8 mouse cellular contexts compared by ENCODE assay signal in genomic region chr11:63691041-63691440, GRCm38 (mm10).
DNase-seq lines count a peak whose midpoint lies in the region; ATAC-seq and TF ChIP-seq lines count a peak whose summit lies in the region.

No protein-coding gene starts in this region.

- no peak for TF ChIP-seq CTCF in cerebellum, adult 2 months (IDR thresholded peaks at IDR 0.05; ENCODE audit: borderline replicate concordance, insufficient read depth, low read depth, low read length)
- TF ChIP-seq CTCF in layer of hippocampus, adult 2 months (conservative IDR thresholded peaks at IDR 0.05), result peak; percentile 73
- TF ChIP-seq CTCF in Patski (IDR thresholded peaks at IDR 0.05), result peak; percentile 55

- H3K4me1 ChIP-seq in cerebellum, adult 2 months (ENCODE audit: control insufficient read depth, insufficient read depth, low read length), result no peaks in the 10 kb centered on the region
- H3K4me1 ChIP-seq in limb, embryonic 12.5 days (replicated peaks), result peaks cover 21% of the 10 kb centered on the region
- H3K4me1 ChIP-seq in forebrain, embryonic 16.5 days (replicated peaks; ENCODE audit: control insufficient read depth, insufficient read depth, low read length), result no peaks in the 10 kb centered on the region

- peak; percentile 1 for DNase-seq in cerebellum, adult 11 months
- DNase-seq in cerebellum, adult 2 months, result no peak
- DNase-seq in layer of hippocampus, adult 2 months (ENCODE audit: low spot score in 2 of 2), result no peak
- no peak for DNase-seq in layer of hippocampus, postnatal 14 days (ENCODE audit: low spot score in 2 of 2)
- DNase-seq in Patski (ENCODE audit: low read depth, low spot score), result no peak
- no peak for DNase-seq in frontal cortex, postnatal 10 days (ENCODE audit: low spot score in 2 of 2)

- CTCF ChIA-PET in Patski (lab: Charles Lee), result no interaction called here

- H3K9ac ChIP-seq in limb, embryonic 12.5 days (replicated peaks), result no peak overlapping the region
- H3K9ac ChIP-seq in forebrain, embryonic 16.5 days (replicated peaks; ENCODE audit: low read depth, low read length), result no peak overlapping the region

- TF ChIP-seq POLR2A in cerebellum, adult 2 months (IDR thresholded peaks at IDR 0.05; ENCODE audit: borderline replicate concordance, insufficient read depth, low read length), result no peak

- no peaks in the 10 kb centered on the region for H3K36me3 ChIP-seq in limb, embryonic 12.5 days
- H3K36me3 ChIP-seq in forebrain, embryonic 16.5 days (ENCODE audit: control insufficient read depth, insufficient read depth), result no peaks in the 10 kb centered on the region

- no peaks in the 10 kb centered on the region for H3K9me3 ChIP-seq in limb, embryonic 12.5 days
- no peaks in the 10 kb centered on the region for H3K9me3 ChIP-seq in forebrain, embryonic 16.5 days (ENCODE audit: control insufficient read depth, low read length)

- in situ Hi-C loops in Patski (cut with MboI; ENCODE audit: low pct_unique_long_range_greater_than_20kb), result no loop called here

- no peak for ATAC-seq in Patski
- ATAC-seq in limb, embryonic 12.5 days (ENCODE audit: insufficient number of reproducible peaks, insufficient read depth, low FRiP score, low TSS enrichment, low read depth), result peak; percentile 37; the same call in 1 of the 2 replicates
- no peak for ATAC-seq in forebrain, embryonic 16.5 days

- WGBS in cerebellum, adult 2 months, result 60% methylated on average over 4 of the region's 4 CpGs
- WGBS in limb, embryonic 12.5 days, result 31% methylated on average over 4 of the region's 4 CpGs
- 54% methylated on average over 4 of the region's 4 CpGs for WGBS in forebrain, embryonic 16.5 days

- no peak overlapping the region for H3K4me2 ChIP-seq in limb, embryonic 12.5 days
- H3K4me2 ChIP-seq in forebrain, embryonic 16.5 days (ENCODE audit: low read length), result no peak overlapping the region

- H3K4me3 ChIP-seq in cerebellum, adult 2 months (replicated peaks; ENCODE audit: insufficient read depth, low read depth, low read length), result no peak overlapping the region
- H3K4me3 ChIP-seq in layer of hippocampus, adult 2 months, result no peak overlapping the region
- H3K4me3 ChIP-seq in limb, embryonic 12.5 days (replicated peaks), result no peak overlapping the region
- H3K4me3 ChIP-seq in forebrain, embryonic 16.5 days (replicated peaks; ENCODE audit: low read length), result no peak overlapping the region

- H3K27me3 ChIP-seq in cerebellum, adult 2 months (ENCODE audit: control insufficient read depth, insufficient read depth, low read length), result no peaks in the 10 kb centered on the region; the same call in 1 of the 2 replicates
- H3K27me3 ChIP-seq in Patski, result peaks cover 22% of the 10 kb centered on the region
- H3K27me3 ChIP-seq in limb, embryonic 12.5 days, result peaks cover 7% of the 10 kb centered on the region; the same call in 1 of the 2 replicates
- H3K27me3 ChIP-seq in forebrain, embryonic 16.5 days (replicated peaks; ENCODE audit: control insufficient read depth, insufficient read depth, low read length), result no peaks in the 10 kb centered on the region

- no peak overlapping the region for H3K27ac ChIP-seq in cerebellum, adult 2 months (ENCODE audit: insufficient read depth, low read length)
- no peak overlapping the region for H3K27ac ChIP-seq in layer of hippocampus, adult 2 months
- H3K27ac ChIP-seq in limb, embryonic 12.5 days, result no peak overlapping the region
- H3K27ac ChIP-seq in forebrain, embryonic 16.5 days (ENCODE audit: low read length), result no peak overlapping the region

- POLR2A ChIA-PET in Patski (lab: Charles Lee), result no interaction called here
